Mouse (Mus musculus): Measurements from ENCODE around the gene Plcb4.

- TF ChIP-seq CTCF (conservative IDR thresholded peaks at IDR 0.05 in 1 of 2, IDR thresholded peaks at IDR 0.05 in 1 of 2; ENCODE audit: low read depth in 2 of 2, low read length in 2 of 2) (no peak), HCFC1 (IDR thresholded peaks at IDR 0.05; ENCODE audit: low read depth, low read length) (no peak), IRF4 (IDR thresholded peaks at IDR 0.05; ENCODE audit: low read depth, low read length) (no peak), SMC3 (IDR thresholded peaks at IDR 0.05; ENCODE audit: low read depth, low read length) (no peak), USF1 (IDR thresholded peaks at IDR 0.05; ENCODE audit: low read depth, low read length) (no peak), POLR2A (IDR thresholded peaks at IDR 0.05; ENCODE audit: low read depth, low read length) (no peak), MAFK (IDR thresholded peaks at IDR 0.05; ENCODE audit: insufficient replicate concordance, low read length) (no peak), ZC3H11A (IDR thresholded peaks at IDR 0.05; ENCODE audit: low read depth, low read length) (no peak), CHD2 (IDR thresholded peaks at IDR 0.05; ENCODE audit: low read length) (no peak), RCOR1 (conservative IDR thresholded peaks at IDR 0.05; ENCODE audit: low read depth, low read length) (no peak), ETS1 (conservative IDR thresholded peaks at IDR 0.05; ENCODE audit: low read depth, low read length) (no peak), E2F4 (IDR thresholded peaks at IDR 0.05; ENCODE audit: insufficient replicate concordance, low read depth, low read length) (no peak), TCF12 (IDR thresholded peaks at IDR 0.05; ENCODE audit: low read depth, low read length) (no peak)
Measured at GRCm38 (mm10) chr2:135888767-135889166, 230.0 kb downstream of the Plcb4 start.

Data from CH12.LX (cell line).